Mouse (Mus musculus) bone marrow macrophage, adult 2 months (primary cell): ENCODE measurements around the gene Anxa4. TPM values are rescaled to one million over a fixed set of nuclear protein-coding genes. Genes with fewer than 3 reads are reported as not detected.
A peak's percentile ranks its signal among the peaks of the same experiment; 100 is the strongest.

Experiments
- H3K27ac ChIP-seq: 2 replicates; pipeline ENCODE4 v1.5.1; 2012; ENCODE audit warnings: low read depth, low read length; ENCODE audit not compliant: insufficient read depth
- H3K4me1 ChIP-seq: 2 replicates; pipeline ENCODE4 v1.6.1; 2012; ENCODE audit warnings: low read length; ENCODE audit not compliant: control insufficient read depth, insufficient read depth
- H3K4me3 ChIP-seq: 2 replicates; pipeline ENCODE4 v1.5.1; 2012; ENCODE audit warnings: mild to moderate bottlenecking, low read length, moderate library complexity; ENCODE audit not compliant: insufficient read depth
- CTCF ChIP-seq: IDR thresholded peaks from 2 replicates; pipeline ENCODE4 v1.5.1; 2012; ENCODE audit warnings: low read depth, mild to moderate bottlenecking, low read length, moderate library complexity
- POLR2A ChIP-seq: IDR thresholded peaks from 2 replicates; pipeline ENCODE4 v1.6.1; 2012; ENCODE audit warnings: mild to moderate bottlenecking, low read depth, low read length, borderline replicate concordance
- polyA plus RNA-seq: library from polyadenylated mRNA; stranded (reverse); fragments of >200 nt; gene quantifications from 2 replicates; pipeline ENCODE4 v1.2.4, GENCODE M21; 2012; ENCODE audit not compliant: missing spikeins, insufficient read depth, insufficient read length

Anxa4 gene
- polyA plus RNA-seq, 1 experiment: 305 TPM

- H3K27ac ChIP-seq: no peak overlapping the region
- TF ChIP-seq POLR2A: no peak
- H3K4me3 ChIP-seq: peak overlapping the region; percentile 73
- H3K4me1 ChIP-seq: peaks cover 5% of the 10 kb centered on the region; the same call in 1 of the 2 replicates
These were observed 60.9 kb downstream of the Anxa4 start for GRCm38 (mm10) chr6:86732276-86733173.

- H3K4me3 ChIP-seq: no peak overlapping the region
- TF ChIP-seq CTCF: no peak
- no peak for TF ChIP-seq POLR2A
- 0 out of 2 replicates have a peak, but pooled peaks cover 2% of the 10 kb centered on the region for H3K4me1 ChIP-seq
- H3K27ac ChIP-seq: no peak overlapping the region
These were observed 64.7 kb downstream of the Anxa4 start for GRCm38 (mm10) chr6:86728711-86729110.

GRCm38 (mm10) chr6:86721977-86722376 lies 71.4 kb downstream of the Anxa4 start:
- no peak overlapping the region for H3K27ac ChIP-seq
- no peak overlapping the region for H3K4me3 ChIP-seq
- no peak for TF ChIP-seq CTCF
- no peak for TF ChIP-seq POLR2A
- 0 out of 2 replicates have a peak, but pooled peaks cover 4% of the 10 kb centered on the region for H3K4me1 ChIP-seq

- TF ChIP-seq POLR2A (no peak), CTCF (no peak)
These were observed 85.2 kb downstream of the Anxa4 start for GRCm38 (mm10) chr6:86708072-86708774.

GRCm38 (mm10) chr6:86702577-86702976 lies 90.8 kb downstream of the Anxa4 start:
- Histone ChIP-seq H3K4me3 (no peak overlapping the region), H3K4me1 (no peaks in the 10 kb centered on the region), H3K27ac (no peak overlapping the region)
- no peak for TF ChIP-seq CTCF
- TF ChIP-seq POLR2A: no peak

More at GRCm38 (mm10) chr6:86708072-86708774, 85.2 kb downstream of the Anxa4 start:
- no peak overlapping the region for H3K4me3 ChIP-seq
- no peaks in the 10 kb centered on the region for H3K4me1 ChIP-seq
- H3K27ac ChIP-seq: no peak overlapping the region

GRCm38 (mm10) chr6:86697903-86698302 lies 95.5 kb downstream of the Anxa4 start:
- Histone ChIP-seq H3K27ac (no peak overlapping the region), H3K4me3 (no peak overlapping the region), H3K4me1 (no peaks in the 10 kb centered on the region)
- TF ChIP-seq POLR2A (no peak), CTCF (no peak)

- H3K4me1 ChIP-seq: no peaks in the 10 kb centered on the region
- H3K27ac ChIP-seq: no peak overlapping the region
- H3K4me3 ChIP-seq: no peak overlapping the region
- no peak for TF ChIP-seq CTCF
- no peak for TF ChIP-seq POLR2A
These were observed 97.2 kb downstream of the Anxa4 start for GRCm38 (mm10) chr6:86696213-86696612.

GRCm38 (mm10) chr6:86694465-86694864 lies 98.9 kb downstream of the Anxa4 start:
- Histone ChIP-seq H3K4me3 (no peak overlapping the region), H3K4me1 (no peaks in the 10 kb centered on the region), H3K27ac (no peak overlapping the region)
- TF ChIP-seq POLR2A: no peak
- peak; percentile 38; the same call in 1 of the 2 replicates for TF ChIP-seq CTCF

- peaks cover 2% of the 10 kb centered on the region; the same call in 1 of the 2 replicates for H3K4me1 ChIP-seq
These were observed 103.7 kb downstream of the Anxa4 start for GRCm38 (mm10) chr6:86689671-86690070.

GRCm38 (mm10) chr6:86686971-86687370 lies 106.4 kb downstream of the Anxa4 start:
- Histone ChIP-seq H3K4me3 (no peak overlapping the region), H3K4me1 (peaks cover 6% of the 10 kb centered on the region; the same call in 1 of the 2 replicates), H3K27ac (no peak overlapping the region)
- TF ChIP-seq POLR2A (no peak), CTCF (no peak)

More at GRCm38 (mm10) chr6:86689671-86690070, 103.7 kb downstream of the Anxa4 start:
- no peak overlapping the region for H3K4me3 ChIP-seq
- no peak for TF ChIP-seq POLR2A
- no peak for TF ChIP-seq CTCF
- no peak overlapping the region for H3K27ac ChIP-seq

Other genes starting within 250 kb of the Anxa4 start
- gene Asprv1, start 165.4 kb downstream of the Anxa4 start, polyA plus RNA-seq: not detected in 2 replicates
- gene Mxd1, start 124.4 kb downstream of the Anxa4 start, polyA plus RNA-seq: 19.1 and 25.3 TPM in 2 replicates
- gene Snrnp27, start 109.1 kb downstream of the Anxa4 start, polyA plus RNA-seq: 63.4 and 72.7 TPM in 2 replicates
- 15.6 and 16.3 TPM in 2 replicates for gene Gmcl1, start 60.2 kb downstream of the Anxa4 start, polyA plus RNA-seq
- gene Aak1, start 55.9 kb upstream of the Anxa4 start, polyA plus RNA-seq: 16.6 and 24.0 TPM in 2 replicates
- gene Nfu1, start 215.7 kb upstream of the Anxa4 start, polyA plus RNA-seq: 69.6 and 75.2 TPM in 2 replicates
- gene Gfpt1, start 249.3 kb upstream of the Anxa4 start, polyA plus RNA-seq: 14.4 and 14.6 TPM in 2 replicates